Mouse (Mus musculus) thymus, adult 2 months (tissue): ENCODE data around the gene Ankrd13b.

ENCODE experiments used
- CTCF ChIP-seq: fragments of 200-500 bp; IDR thresholded peaks from 2 replicates; pipeline ENCODE4 v1.5.1; 2012; ENCODE audit warnings: mild to moderate bottlenecking, control low read depth, low read length, moderate library complexity, borderline replicate concordance; ENCODE audit not compliant: control insufficient read depth, poor library complexity, insufficient read depth; ENCODE audit errors: extremely low read depth
- POLR2A ChIP-seq: fragments of 200-500 bp; IDR thresholded peaks from 2 replicates; pipeline ENCODE4 v1.6.1; 2012; ENCODE audit warnings: mild to moderate bottlenecking, low read length, control low read depth, moderate library complexity; ENCODE audit not compliant: control insufficient read depth, poor library complexity, insufficient read depth; ENCODE audit errors: extremely low read depth

GRCm38 (mm10) chr11:77493512-77494343, 4.2 kb upstream of the Ankrd13b start, which contains the start of gene Git1:
- TF ChIP-seq CTCF = no peak
- no peak for TF ChIP-seq POLR2A
